Mouse (Mus musculus): ENCODE data around the gene Ube2g1.

- TF ChIP-seq CTCF (IDR thresholded peaks at IDR 0.05; ENCODE audit: low read depth, low read length) (no peak), POLR2A (IDR thresholded peaks at IDR 0.05; ENCODE audit: extremely low read depth, insufficient read depth, low read length) (no peak)
Observed at GRCm38 (mm10) chr11:72597780-72598179, 9.3 kb upstream of the Ube2g1 start.

Data from liver, adult 2 months (tissue).